Mouse (Mus musculus): Measurements from ENCODE around the gene Adprhl1. TPM values are rescaled to one million over a fixed set of nuclear protein-coding genes. Genes with fewer than 3 reads are reported as not detected.

Gene Adprhl1
- total RNA-seq, 4 experiments from 2014 or later, result 0.59 to 1.3 (median 1.0) TPM

GRCm38 (mm10) chr8:13199385-13200061 lies 54.4 kb downstream of the Adprhl1 start:
- DNase-seq (ENCODE audit: low spot score in 2 of 2), result no peak

DNA sequence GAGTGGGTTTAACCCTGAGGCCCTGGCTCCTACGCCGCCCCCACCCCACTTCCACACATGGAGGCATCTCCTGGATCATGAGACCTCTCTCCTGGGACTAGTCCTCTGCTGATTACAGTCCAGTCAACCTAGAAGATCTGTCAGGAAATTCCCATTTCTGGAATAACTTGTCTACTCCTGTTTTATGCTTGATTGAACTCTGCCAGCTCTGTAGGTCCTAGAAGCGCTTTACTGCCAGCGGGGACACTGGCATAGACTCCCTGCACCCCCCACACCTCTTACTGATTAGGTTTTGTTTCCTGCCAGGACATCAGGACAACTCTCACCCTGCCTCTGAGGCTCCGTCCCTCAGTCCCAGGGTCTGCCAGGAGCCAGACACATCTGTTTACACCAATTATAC lies 56.5 kb downstream of the Adprhl1 start:
- DNase-seq (ENCODE audit: low spot score in 2 of 2), result no peak

DNA sequence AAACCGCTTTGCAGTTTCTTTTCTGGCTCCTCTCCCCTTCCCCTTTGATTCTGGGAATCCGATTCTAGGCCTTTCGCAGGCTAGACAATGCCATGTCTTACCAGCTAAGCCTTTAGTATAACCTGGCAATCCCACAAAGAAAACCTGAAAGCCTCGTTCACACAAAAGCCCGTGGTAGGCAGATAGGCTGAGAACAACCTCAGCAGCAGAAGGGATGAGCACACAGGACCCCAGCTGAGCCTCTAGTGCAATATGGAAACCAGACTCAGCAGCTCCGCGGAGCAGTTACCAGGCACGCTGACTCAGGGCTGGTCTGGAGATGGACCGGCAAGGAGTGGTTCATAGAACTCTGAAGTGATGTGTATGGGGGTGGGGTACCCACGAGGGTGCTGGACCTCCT lies 59.1 kb downstream of the Adprhl1 start:
- DNase-seq (ENCODE audit: low spot score in 2 of 2), result no peak

DNA sequence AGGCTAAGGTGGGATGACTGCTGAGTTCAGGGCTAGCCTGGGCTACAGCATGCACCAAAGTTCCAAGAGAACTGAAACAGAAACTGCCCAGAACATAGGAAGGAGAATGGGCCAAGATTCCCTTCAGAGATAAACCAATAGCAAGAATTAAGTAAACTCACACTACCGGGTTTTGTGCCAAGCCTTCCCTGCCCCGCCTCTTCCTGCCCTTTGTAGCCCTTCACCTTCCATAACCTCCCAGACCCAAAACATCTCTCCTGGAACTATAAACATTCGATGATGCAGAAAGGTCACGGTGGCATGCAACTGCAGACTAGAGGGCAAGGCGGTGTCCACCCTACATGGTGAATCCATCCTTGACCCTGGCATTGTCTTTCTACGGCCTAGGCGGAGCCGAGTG lies 63.7 kb downstream of the Adprhl1 start:
- DNase-seq (ENCODE audit: low spot score in 2 of 2), result no peak

GRCm38 (mm10) chr8:13188857-13189256 lies 65.1 kb downstream of the Adprhl1 start:
- no peak for DNase-seq (ENCODE audit: low spot score in 2 of 2)

DNA sequence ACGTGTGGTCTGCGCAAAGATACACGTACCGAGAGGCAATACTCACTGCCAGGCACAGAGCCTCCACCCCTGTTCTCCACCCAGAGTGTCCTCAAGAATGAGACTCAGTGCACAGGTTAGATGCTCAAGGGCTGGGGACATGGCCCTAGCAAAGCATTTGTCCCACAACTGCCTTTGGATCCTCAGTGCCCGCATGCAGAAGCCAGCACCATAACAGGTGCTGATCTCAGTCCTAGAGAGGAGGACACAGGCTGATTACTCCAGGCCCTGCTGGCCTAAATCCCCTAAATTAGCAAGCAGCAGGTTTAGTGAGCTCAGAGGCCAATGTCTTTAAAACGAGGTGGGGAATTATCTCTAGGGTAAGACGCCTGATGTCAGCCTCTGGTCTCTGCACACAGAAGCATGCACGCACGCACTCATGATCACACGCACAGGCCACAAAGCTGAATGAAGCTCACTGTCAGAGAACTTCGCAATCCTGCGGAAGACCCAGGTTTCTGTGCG lies 65.9 kb downstream of the Adprhl1 start:
- no peak for DNase-seq (ENCODE audit: low spot score in 2 of 2)

GRCm38 (mm10) chr8:13187638-13188037 lies 66.3 kb downstream of the Adprhl1 start:
- no peak for DNase-seq (ENCODE audit: low spot score in 2 of 2)

GRCm38 (mm10) chr8:13187229-13187628 lies 66.7 kb downstream of the Adprhl1 start:
- no peak for DNase-seq (ENCODE audit: low spot score in 2 of 2)

DNA sequence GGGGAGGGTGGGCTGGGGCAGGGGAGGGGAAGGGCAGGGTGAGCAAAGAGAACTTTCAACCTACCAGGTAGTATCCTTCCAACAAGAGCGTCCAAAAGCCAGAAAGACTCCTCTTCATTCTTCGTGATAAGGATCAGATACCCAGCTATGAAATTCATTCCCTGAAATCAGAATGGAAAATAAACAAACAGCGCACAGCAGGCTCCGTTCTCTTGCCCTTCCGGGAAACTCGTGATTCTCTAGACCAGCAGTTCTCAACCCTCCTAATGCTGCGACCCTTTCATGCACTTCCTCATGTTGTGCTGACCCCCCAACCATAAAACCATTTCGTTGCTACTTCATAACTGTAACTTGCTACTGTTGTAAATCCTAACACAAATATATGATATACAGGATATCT lies 67.1 kb downstream of the Adprhl1 start:
- no peak for DNase-seq (ENCODE audit: low spot score in 2 of 2)

GRCm38 (mm10) chr8:13181691-13181976 lies 72.3 kb downstream of the Adprhl1 start:
- no peak for DNase-seq (ENCODE audit: low spot score in 2 of 2)

GRCm38 (mm10) chr8:13180911-13181690 lies 72.9 kb downstream of the Adprhl1 start:
- DNase-seq (ENCODE audit: low spot score in 2 of 2), result no peak

- DNase-seq (ENCODE audit: low spot score in 2 of 2), result no peak
These were observed 73.6 kb downstream of the Adprhl1 start for GRCm38 (mm10) chr8:13180408-13180807.

GRCm38 (mm10) chr8:13179948-13180347 lies 74.0 kb downstream of the Adprhl1 start:
- DNase-seq (ENCODE audit: low spot score in 2 of 2), result no peak

- no peak for DNase-seq (ENCODE audit: low spot score in 2 of 2)
These were observed 74.5 kb downstream of the Adprhl1 start for GRCm38 (mm10) chr8:13179482-13179881.

- no peak for DNase-seq (ENCODE audit: low spot score in 2 of 2)
These were observed 75.8 kb downstream of the Adprhl1 start for GRCm38 (mm10) chr8:13178137-13178536.

- no peak for DNase-seq (ENCODE audit: low spot score in 2 of 2)
These were observed 76.6 kb downstream of the Adprhl1 start for GRCm38 (mm10) chr8:13177173-13177852.

DNA sequence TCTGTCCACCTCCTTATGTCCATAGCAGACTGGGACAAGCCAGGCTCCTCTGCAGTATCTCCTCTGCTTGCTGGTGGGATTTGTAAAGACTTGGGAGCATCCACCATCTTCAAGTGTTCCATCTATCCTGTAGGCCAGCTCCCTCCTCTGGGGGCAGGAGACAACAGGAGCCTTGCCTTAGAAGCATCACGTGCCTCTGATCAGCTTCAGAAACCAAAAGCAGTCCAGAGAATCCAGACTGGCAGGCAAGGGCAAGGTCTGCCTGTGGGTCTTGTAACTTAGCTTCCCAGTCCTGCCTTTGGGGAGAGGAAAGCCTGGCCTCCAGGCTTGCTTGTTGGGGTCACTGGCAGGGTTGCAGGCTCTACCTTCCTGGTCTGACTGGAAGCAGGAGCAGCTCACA lies 78.3 kb downstream of the Adprhl1 start:
- no peak for DNase-seq (ENCODE audit: low spot score in 2 of 2)

GRCm38 (mm10) chr8:13174811-13175210 lies 79.2 kb downstream of the Adprhl1 start:
- no peak for DNase-seq (ENCODE audit: low spot score in 2 of 2)

DNA sequence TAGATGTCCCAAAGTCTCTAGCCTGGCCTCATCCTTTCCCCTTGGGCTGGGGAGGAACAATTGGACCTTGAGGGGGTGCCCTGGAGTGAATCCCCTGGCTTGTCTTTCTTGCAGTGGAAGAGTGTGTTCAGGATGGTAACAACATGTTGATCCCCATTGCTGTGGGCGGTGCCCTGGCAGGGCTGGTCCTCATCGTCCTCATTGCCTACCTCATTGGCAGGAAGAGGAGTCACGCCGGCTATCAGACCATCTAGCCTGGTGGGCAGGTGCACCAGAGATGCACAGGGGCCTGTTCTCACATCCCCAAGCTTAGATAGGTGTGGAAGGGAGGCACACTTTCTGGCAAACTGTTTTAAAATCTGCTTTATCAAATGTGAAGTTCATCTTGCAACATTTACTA lies 79.7 kb downstream of the Adprhl1 start:
- no peak for DNase-seq (ENCODE audit: low spot score in 2 of 2)
